Mouse (Mus musculus) bone marrow, adult 2 months (tissue): ENCODE measurements around the gene Kif27. TPM values are rescaled to one million over a fixed set of nuclear protein-coding genes. Genes with fewer than 3 reads are reported as not detected.
"Not testable (repeated sequence)": the region's sequence is repeated elsewhere in the genome, so short reads cannot be mapped to it uniquely, and the experiment has no call there.

Experiments used
- H3K27ac ChIP-seq: fragments of 200-500 bp; 2 replicates; pipeline ENCODE4 v1.5.1; 2012; ENCODE audit warnings: low read depth, mild to moderate bottlenecking, control low read depth, inconsistent platforms, low read length; ENCODE audit not compliant: control insufficient read depth, poor library complexity, insufficient read depth
- H3K4me1 ChIP-seq: fragments of 200-500 bp; 2 replicates; pipeline ENCODE4 v1.6.1; 2011; ENCODE audit warnings: low read length; ENCODE audit not compliant: control insufficient read depth, insufficient read depth
- H3K4me3 ChIP-seq: fragments of 200-500 bp; replicated peaks from 2 replicates; pipeline ENCODE3; 2011; ENCODE audit warnings: mild to moderate bottlenecking, low read depth, low read length, control low read depth; ENCODE audit not compliant: control insufficient read depth
- CTCF ChIP-seq: fragments of 200-500 bp; IDR thresholded peaks from 2 replicates; pipeline ENCODE4 v1.5.1; 2011; ENCODE audit warnings: low read length, control low read depth; ENCODE audit not compliant: control insufficient read depth, insufficient read depth
- POLR2A ChIP-seq: fragments of 200-500 bp; IDR thresholded peaks from 2 replicates; pipeline ENCODE4 v1.6.1; 2011; ENCODE audit warnings: low read depth, mild to moderate bottlenecking, control low read depth, low read length, borderline replicate concordance; ENCODE audit not compliant: control insufficient read depth
- WGBS: fragments of 180-500 bp; shearing (Covaris S2); methylation state at CpG from one replicate; pipeline ENCODE4 v1.1.7; 2018; 5-methylcytosine and 5-hydroxymethylcytosine counted together
- polyA plus RNA-seq: library from polyadenylated mRNA; stranded (reverse); fragments of >200 nt; gene quantifications from 2 replicates; pipeline ENCODE4 v1.2.4, GENCODE M21; 2011; ENCODE audit warnings: low replicate concordance; ENCODE audit not compliant: missing spikeins, insufficient read depth, insufficient read length

Gene Kif27
- not detected in 2 replicates for polyA plus RNA-seq

- WGBS, result 1% methylated on average over 80 of the region's 85 CpGs
Measured at GRCm38 (mm10) chr13:58358629-58359303, at the start of gene Kif27. Gene Kif27, minus strand, starts transcription at chr13:58359122.

GRCm38 (mm10) chr13:58403243-58403642, 44.3 kb upstream of the Kif27 start, which contains the start of gene Hnrnpk:
Gene Hnrnpk, minus strand, starts transcription at chr13:58403343.
- 5% methylated on average over 17 of the region's 17 CpGs for WGBS
- H3K4me1 ChIP-seq, result not testable (repeated sequence)
- H3K27ac ChIP-seq, result peak within 1 kb of the TSS; percentile 99
- peak within 1 kb of the TSS; percentile 92 for H3K4me3 ChIP-seq

More at GRCm38 (mm10) chr13:58358629-58359303, at the start of gene Kif27:
- H3K27ac ChIP-seq, result peak within 1 kb of the TSS; percentile 8; the same call in 1 of the 2 replicates
- TF ChIP-seq POLR2A (no peak), CTCF (no peak)
- H3K4me3 ChIP-seq, result peak within 1 kb of the TSS; percentile 57
- peaks cover 2% of the 10 kb centered on the region for H3K4me1 ChIP-seq

GRCm38 (mm10) chr13:58402744-58403110, 43.8 kb upstream of the Kif27 start:
- H3K27ac ChIP-seq, result peak overlapping the region; percentile 99
- under 1% methylated on average over 46 of the region's 48 CpGs for WGBS
- H3K4me1 ChIP-seq, result no peaks in the 10 kb centered on the region; the same call in 1 of the 2 replicates
- H3K4me3 ChIP-seq, result peak overlapping the region; percentile 92
- no peak for TF ChIP-seq POLR2A
- no peak for TF ChIP-seq CTCF

- under 1% methylated on average over 91 of the region's 91 CpGs for WGBS
- H3K4me3 ChIP-seq, result peak within 1 kb of the TSS; percentile 92
- H3K4me1 ChIP-seq, result no peaks in the 10 kb centered on the region; the same call in 1 of the 2 replicates
- peak; percentile 39; the same call in 1 of the 2 replicates for TF ChIP-seq CTCF
- peak; percentile 99 for TF ChIP-seq POLR2A
- peak within 1 kb of the TSS; percentile 99 for H3K27ac ChIP-seq
Measured at GRCm38 (mm10) chr13:58402003-58402743, 43.3 kb upstream of the Kif27 start, which contains the start of gene Rmi1. Gene Rmi1, plus strand, starts transcription at chr13:58402248.

- WGBS, result under 1% methylated on average over 98 of the region's 100 CpGs
- H3K4me1 ChIP-seq, result no peaks in the 10 kb centered on the region; the same call in 1 of the 2 replicates
Measured at GRCm38 (mm10) chr13:58401135-58402002, 42.4 kb upstream of the Kif27 start.

GRCm38 (mm10) chr13:58400576-58400975, 41.7 kb upstream of the Kif27 start:
- under 1% methylated on average over 11 of the region's 11 CpGs for WGBS
- Histone ChIP-seq H3K27ac (no peak overlapping the region), H3K4me3 (peak overlapping the region; percentile 54), H3K4me1 (no peaks in the 10 kb centered on the region; the same call in 1 of the 2 replicates)
- TF ChIP-seq CTCF (no peak), POLR2A (no peak)

More at GRCm38 (mm10) chr13:58401135-58402002, 42.4 kb upstream of the Kif27 start:
- no peak for TF ChIP-seq POLR2A
- no peak for TF ChIP-seq CTCF
- Histone ChIP-seq H3K27ac (peak overlapping the region; percentile 99), H3K4me3 (peak overlapping the region; percentile 92)

- WGBS, result 94% methylated on average over 13 of the region's 13 CpGs
- Histone ChIP-seq H3K4me1 (no peaks in the 10 kb centered on the region), H3K27ac (no peak overlapping the region), H3K4me3 (no peak overlapping the region)
- no peak for TF ChIP-seq POLR2A
- TF ChIP-seq CTCF, result no peak
Measured at GRCm38 (mm10) chr13:58397651-58398050, 38.7 kb upstream of the Kif27 start.

GRCm38 (mm10) chr13:58394392-58394791, 35.5 kb upstream of the Kif27 start:
- not testable (repeated sequence) for H3K4me1 ChIP-seq, H3K27ac ChIP-seq, H3K4me3 ChIP-seq
- 85% methylated on average over 11 of the region's 11 CpGs for WGBS
